Mouse (Mus musculus) lung, postnatal 0 days (tissue): Measurements from ENCODE around the gene Surf2.

Experiments
- CTCF ChIP-seq: IDR thresholded peaks from 2 replicates; pipeline ENCODE4 v1.5.1; 2016; ENCODE audit warnings: antibody characterized with exemption, mild to moderate bottlenecking
- EP300 ChIP-seq: IDR thresholded peaks from 2 replicates; pipeline ENCODE4 v1.6.1; 2016; ENCODE audit warnings: antibody characterized with exemption, mild to moderate bottlenecking, control low read depth

GRCm38 (mm10) chr2:26909387-26909784, 6.8 kb upstream of the Surf2 start:
- TF ChIP-seq CTCF (no peak), EP300 (no peak)
